Mouse (Mus musculus): ENCODE data around the gene Mtmr12. TPM values are rescaled to one million over a fixed set of nuclear protein-coding genes. Genes with fewer than 3 reads are reported as not detected.

Mtmr12 gene
- polyA plus RNA-seq, 1 experiment from 2014 or later: 21.1 TPM

- Histone ChIP-seq H3K9ac (ENCODE audit: low read length) (no peak overlapping the region), H3K4me3 (ENCODE audit: low read length) (no peak overlapping the region), H3K27ac (ENCODE audit: low read length) (no peak overlapping the region), H3K36me3 (ENCODE audit: control insufficient read depth, insufficient read depth, low read length) (no peaks in the 10 kb centered on the region), H3K4me2 (ENCODE audit: low read depth, low read length) (no peak overlapping the region), H3K9me3 (ENCODE audit: control insufficient read depth, low read length) (no peaks in the 10 kb centered on the region), H3K4me1 (replicated peaks; ENCODE audit: control insufficient read depth, insufficient read depth, low read length) (peaks cover 6% of the 10 kb centered on the region), H3K27me3 (ENCODE audit: control insufficient read depth, insufficient read depth, low read depth, low read length) (no peaks in the 10 kb centered on the region)
- no peak for ATAC-seq (ENCODE audit: low read depth)
- 59% methylated on average over 5 of the region's 6 CpGs for WGBS
These were observed 96.9 kb downstream of the Mtmr12 start for GRCm38 (mm10) chr15:12301771-12302170.

GRCm38 (mm10) chr15:12306188-12307071 is 101.6 kb downstream of the Mtmr12 start:
- Histone ChIP-seq H3K36me3 (ENCODE audit: control insufficient read depth, insufficient read depth, low read length) (no peaks in the 10 kb centered on the region), H3K4me1 (replicated peaks; ENCODE audit: control insufficient read depth, insufficient read depth, low read length) (peaks cover 10% of the 10 kb centered on the region), H3K27ac (ENCODE audit: low read length) (no peak overlapping the region), H3K4me3 (ENCODE audit: low read length) (no peak overlapping the region), H3K4me2 (ENCODE audit: low read depth, low read length) (no peak overlapping the region; the same call in 1 of the 2 replicates), H3K9me3 (ENCODE audit: control insufficient read depth, low read length) (no peaks in the 10 kb centered on the region), H3K27me3 (ENCODE audit: control insufficient read depth, insufficient read depth, low read depth, low read length) (no peaks in the 10 kb centered on the region), H3K9ac (ENCODE audit: low read length) (no peak overlapping the region)
- 30% methylated on average over 8 of the region's 8 CpGs for WGBS
- no peak for ATAC-seq (ENCODE audit: low read depth)

GRCm38 (mm10) chr15:12307114-12307513 is 102.3 kb downstream of the Mtmr12 start:
- WGBS: 44% methylated on average over 4 of the region's 4 CpGs
- Histone ChIP-seq H3K4me1 (replicated peaks; ENCODE audit: control insufficient read depth, insufficient read depth, low read length) (peaks cover 10% of the 10 kb centered on the region), H3K9ac (ENCODE audit: low read length) (no peak overlapping the region), H3K27ac (ENCODE audit: low read length) (peak overlapping the region; percentile 6; the same call in 1 of the 2 replicates), H3K27me3 (ENCODE audit: control insufficient read depth, insufficient read depth, low read depth, low read length) (no peaks in the 10 kb centered on the region), H3K9me3 (ENCODE audit: control insufficient read depth, low read length) (no peaks in the 10 kb centered on the region), H3K36me3 (ENCODE audit: control insufficient read depth, insufficient read depth, low read length) (no peaks in the 10 kb centered on the region), H3K4me2 (ENCODE audit: low read depth, low read length) (no peak overlapping the region), H3K4me3 (ENCODE audit: low read length) (no peak overlapping the region)
- ATAC-seq (ENCODE audit: low read depth): no peak

- 92% methylated on average over 5 of the region's 5 CpGs for WGBS
- no peak for ATAC-seq (ENCODE audit: low read depth)
These were observed 103.7 kb downstream of the Mtmr12 start for GRCm38 (mm10) chr15:12308539-12308938.

GRCm38 (mm10) chr15:12310676-12311075 is 105.8 kb downstream of the Mtmr12 start:
- no peak for ATAC-seq (ENCODE audit: low read depth)
- no peaks in the 10 kb centered on the region for H3K36me3 ChIP-seq (ENCODE audit: control insufficient read depth, insufficient read depth, low read length)
- H3K9me3 ChIP-seq (ENCODE audit: control insufficient read depth, low read length): no peaks in the 10 kb centered on the region
- peaks cover 10% of the 10 kb centered on the region for H3K4me1 ChIP-seq (replicated peaks; ENCODE audit: control insufficient read depth, insufficient read depth, low read length)
- WGBS: 72% methylated on average over 4 of the region's 4 CpGs
- H3K27me3 ChIP-seq (ENCODE audit: control insufficient read depth, insufficient read depth, low read depth, low read length): no peaks in the 10 kb centered on the region
- no peak overlapping the region for H3K4me3 ChIP-seq (ENCODE audit: low read length)
- H3K27ac ChIP-seq (ENCODE audit: low read length): no peak overlapping the region
- H3K9ac ChIP-seq (ENCODE audit: low read length): no peak overlapping the region
- no peak overlapping the region for H3K4me2 ChIP-seq (ENCODE audit: low read depth, low read length)

More at GRCm38 (mm10) chr15:12308539-12308938, 103.7 kb downstream of the Mtmr12 start:
- Histone ChIP-seq H3K4me1 (replicated peaks; ENCODE audit: control insufficient read depth, insufficient read depth, low read length) (peaks cover 10% of the 10 kb centered on the region), H3K4me3 (ENCODE audit: low read length) (no peak overlapping the region), H3K9me3 (ENCODE audit: control insufficient read depth, low read length) (no peaks in the 10 kb centered on the region), H3K36me3 (ENCODE audit: control insufficient read depth, insufficient read depth, low read length) (no peaks in the 10 kb centered on the region), H3K27me3 (ENCODE audit: control insufficient read depth, insufficient read depth, low read depth, low read length) (no peaks in the 10 kb centered on the region), H3K4me2 (ENCODE audit: low read depth, low read length) (no peak overlapping the region), H3K27ac (ENCODE audit: low read length) (no peak overlapping the region), H3K9ac (ENCODE audit: low read length) (no peak overlapping the region)

- ATAC-seq (ENCODE audit: low read depth): no peak
- no peaks in the 10 kb centered on the region for H3K36me3 ChIP-seq (ENCODE audit: control insufficient read depth, insufficient read depth, low read length)
- 75% methylated on average over 7 of the region's 7 CpGs for WGBS
- H3K27ac ChIP-seq (ENCODE audit: low read length): no peak overlapping the region
- H3K9ac ChIP-seq (ENCODE audit: low read length): no peak overlapping the region
- H3K27me3 ChIP-seq (ENCODE audit: control insufficient read depth, insufficient read depth, low read depth, low read length): no peaks in the 10 kb centered on the region
- H3K4me3 ChIP-seq (ENCODE audit: low read length): no peak overlapping the region
- peaks cover 7% of the 10 kb centered on the region for H3K4me1 ChIP-seq (replicated peaks; ENCODE audit: control insufficient read depth, insufficient read depth, low read length)
- no peak overlapping the region for H3K4me2 ChIP-seq (ENCODE audit: low read depth, low read length)
- H3K9me3 ChIP-seq (ENCODE audit: control insufficient read depth, low read length): no peaks in the 10 kb centered on the region
These were observed 106.6 kb downstream of the Mtmr12 start for GRCm38 (mm10) chr15:12311465-12311864.

GRCm38 (mm10) chr15:12313255-12313654 is 108.4 kb downstream of the Mtmr12 start:
- Histone ChIP-seq H3K9me3 (ENCODE audit: control insufficient read depth, low read length) (no peaks in the 10 kb centered on the region), H3K27me3 (ENCODE audit: control insufficient read depth, insufficient read depth, low read depth, low read length) (no peaks in the 10 kb centered on the region), H3K9ac (ENCODE audit: low read length) (no peak overlapping the region), H3K27ac (ENCODE audit: low read length) (no peak overlapping the region), H3K4me3 (ENCODE audit: low read length) (no peak overlapping the region), H3K4me2 (ENCODE audit: low read depth, low read length) (no peak overlapping the region), H3K36me3 (ENCODE audit: control insufficient read depth, insufficient read depth, low read length) (no peaks in the 10 kb centered on the region), H3K4me1 (replicated peaks; ENCODE audit: control insufficient read depth, insufficient read depth, low read length) (no peaks in the 10 kb centered on the region; the same call in 1 of the 2 replicates)
- ATAC-seq (ENCODE audit: low read depth): no peak
- WGBS: 3% methylated on average over 1 of the region's 1 CpGs

GRCm38 (mm10) chr15:12314584-12314983 is 109.8 kb downstream of the Mtmr12 start:
- ATAC-seq (ENCODE audit: low read depth): no peak
- H3K9ac ChIP-seq (ENCODE audit: low read length): no peak overlapping the region
- H3K27me3 ChIP-seq (ENCODE audit: control insufficient read depth, insufficient read depth, low read depth, low read length): no peaks in the 10 kb centered on the region
- WGBS: 62% methylated on average over 5 of the region's 5 CpGs
- H3K4me1 ChIP-seq (replicated peaks; ENCODE audit: control insufficient read depth, insufficient read depth, low read length): no peaks in the 10 kb centered on the region; the same call in 1 of the 2 replicates
- no peak overlapping the region for H3K27ac ChIP-seq (ENCODE audit: low read length)
- no peak overlapping the region for H3K4me2 ChIP-seq (ENCODE audit: low read depth, low read length)
- no peak overlapping the region for H3K4me3 ChIP-seq (ENCODE audit: low read length)
- no peaks in the 10 kb centered on the region for H3K36me3 ChIP-seq (ENCODE audit: control insufficient read depth, insufficient read depth, low read length)
- H3K9me3 ChIP-seq (ENCODE audit: control insufficient read depth, low read length): no peaks in the 10 kb centered on the region

- H3K4me3 ChIP-seq (ENCODE audit: low read length): no peak overlapping the region
- no peaks in the 10 kb centered on the region for H3K9me3 ChIP-seq (ENCODE audit: control insufficient read depth, low read length)
- no peaks in the 10 kb centered on the region; the same call in none of the 2 replicates for H3K4me1 ChIP-seq (replicated peaks; ENCODE audit: control insufficient read depth, insufficient read depth, low read length)
- H3K27ac ChIP-seq (ENCODE audit: low read length): no peak overlapping the region
- H3K27me3 ChIP-seq (ENCODE audit: control insufficient read depth, insufficient read depth, low read depth, low read length): no peaks in the 10 kb centered on the region; the same call in 1 of the 2 replicates
- H3K9ac ChIP-seq (ENCODE audit: low read length): no peak overlapping the region
- WGBS: 51% methylated on average over 2 of the region's 2 CpGs
- no peaks in the 10 kb centered on the region for H3K36me3 ChIP-seq (ENCODE audit: control insufficient read depth, insufficient read depth, low read length)
- no peak for ATAC-seq (ENCODE audit: low read depth)
- no peak overlapping the region for H3K4me2 ChIP-seq (ENCODE audit: low read depth, low read length)
These were observed 111.2 kb downstream of the Mtmr12 start for GRCm38 (mm10) chr15:12315996-12316395.
